Mouse (Mus musculus): ENCODE data around the gene Mdga2. TPM values are rescaled to one million over a fixed set of nuclear protein-coding genes. Genes with fewer than 3 reads are reported as not detected.

Gene Mdga2
- polyA plus RNA-seq, 1 experiment from 2014 or later = 31.5 TPM

GRCm38 (mm10) chr12:67178155-67178554 lies 44.2 kb downstream of the Mdga2 start:
- WGBS = 78% methylated on average over 1 of the region's 1 CpGs
- no peak overlapping the region for H3K4me2 ChIP-seq (replicated peaks)
- H3K27ac ChIP-seq = no peak overlapping the region
- H3K4me3 ChIP-seq (replicated peaks; ENCODE audit: low read length) = no peak overlapping the region
- H3K4me1 ChIP-seq (replicated peaks; ENCODE audit: control insufficient read depth, insufficient read depth, low read length) = no peaks in the 10 kb centered on the region
- H3K9me3 ChIP-seq (ENCODE audit: control insufficient read depth, low read length) = no peaks in the 10 kb centered on the region
- DNase-seq (ENCODE audit: low spot score) (no peak), ATAC-seq (ENCODE audit: low FRiP score) (no peak)
- H3K27me3 ChIP-seq (ENCODE audit: control insufficient read depth, insufficient read depth, low read length) = no peaks in the 10 kb centered on the region
- H3K9ac ChIP-seq = no peak overlapping the region
- H3K36me3 ChIP-seq (replicated peaks; ENCODE audit: control insufficient read depth, insufficient read depth) = no peaks in the 10 kb centered on the region

- ATAC-seq (ENCODE audit: low FRiP score) = no peak
- H3K9me3 ChIP-seq (ENCODE audit: control insufficient read depth, low read length) = no peaks in the 10 kb centered on the region
- WGBS = 92% methylated on average over 8 of the region's 8 CpGs
Measured at GRCm38 (mm10) chr12:67156569-67157237, 65.6 kb downstream of the Mdga2 start.

GRCm38 (mm10) chr12:67153077-67153476 lies 69.3 kb downstream of the Mdga2 start:
- no peak overlapping the region for H3K4me3 ChIP-seq (replicated peaks; ENCODE audit: low read length)
- DNase-seq (ENCODE audit: low spot score) (no peak), ATAC-seq (ENCODE audit: low FRiP score) (no peak)
- H3K27ac ChIP-seq = no peak overlapping the region
- H3K9ac ChIP-seq = no peak overlapping the region
- no peaks in the 10 kb centered on the region for H3K4me1 ChIP-seq (replicated peaks; ENCODE audit: control insufficient read depth, insufficient read depth, low read length)
- 63% methylated on average over 3 of the region's 3 CpGs for WGBS
- H3K9me3 ChIP-seq (ENCODE audit: control insufficient read depth, low read length) = no peaks in the 10 kb centered on the region
- H3K27me3 ChIP-seq (ENCODE audit: control insufficient read depth, insufficient read depth, low read length) = no peaks in the 10 kb centered on the region
- H3K4me2 ChIP-seq (replicated peaks) = no peak overlapping the region
- H3K36me3 ChIP-seq (replicated peaks; ENCODE audit: control insufficient read depth, insufficient read depth) = no peaks in the 10 kb centered on the region

More at GRCm38 (mm10) chr12:67156569-67157237, 65.6 kb downstream of the Mdga2 start:
- no peak overlapping the region for H3K4me2 ChIP-seq (replicated peaks)
- no peak overlapping the region for H3K9ac ChIP-seq
- H3K27me3 ChIP-seq (ENCODE audit: control insufficient read depth, insufficient read depth, low read length) = no peaks in the 10 kb centered on the region
- no peak overlapping the region for H3K4me3 ChIP-seq (replicated peaks; ENCODE audit: low read length)
- H3K36me3 ChIP-seq (replicated peaks; ENCODE audit: control insufficient read depth, insufficient read depth) = no peaks in the 10 kb centered on the region
- no peaks in the 10 kb centered on the region for H3K4me1 ChIP-seq (replicated peaks; ENCODE audit: control insufficient read depth, insufficient read depth, low read length)
- no peak for DNase-seq (ENCODE audit: low spot score)
- no peak overlapping the region for H3K27ac ChIP-seq

- Histone ChIP-seq H3K27me3 (ENCODE audit: control insufficient read depth, insufficient read depth, low read length) (no peaks in the 10 kb centered on the region), H3K27ac (no peak overlapping the region), H3K4me2 (replicated peaks) (no peak overlapping the region), H3K4me3 (replicated peaks; ENCODE audit: low read length) (no peak overlapping the region), H3K9ac (no peak overlapping the region), H3K9me3 (ENCODE audit: control insufficient read depth, low read length) (no peaks in the 10 kb centered on the region), H3K36me3 (replicated peaks; ENCODE audit: control insufficient read depth, insufficient read depth) (no peaks in the 10 kb centered on the region), H3K4me1 (replicated peaks; ENCODE audit: control insufficient read depth, insufficient read depth, low read length) (no peaks in the 10 kb centered on the region)
- no peak for ATAC-seq (ENCODE audit: low FRiP score)
- no peak for DNase-seq (ENCODE audit: low spot score)
- WGBS = 91% methylated on average over 3 of the region's 3 CpGs
Measured at GRCm38 (mm10) chr12:67141605-67142004, 80.7 kb downstream of the Mdga2 start.

- H3K9me3 ChIP-seq (ENCODE audit: control insufficient read depth, low read length) = no peaks in the 10 kb centered on the region
- WGBS = 92% methylated on average over 3 of the region's 3 CpGs
- DNase-seq (ENCODE audit: low spot score) (no peak), ATAC-seq (ENCODE audit: low FRiP score) (no peak)
- no peak overlapping the region for H3K4me2 ChIP-seq (replicated peaks)
- H3K27ac ChIP-seq = no peak overlapping the region
- no peak overlapping the region for H3K9ac ChIP-seq
- H3K4me3 ChIP-seq (replicated peaks; ENCODE audit: low read length) = no peak overlapping the region
- no peaks in the 10 kb centered on the region for H3K27me3 ChIP-seq (ENCODE audit: control insufficient read depth, insufficient read depth, low read length)
- H3K4me1 ChIP-seq (replicated peaks; ENCODE audit: control insufficient read depth, insufficient read depth, low read length) = no peaks in the 10 kb centered on the region
- no peaks in the 10 kb centered on the region for H3K36me3 ChIP-seq (replicated peaks; ENCODE audit: control insufficient read depth, insufficient read depth)
Measured at GRCm38 (mm10) chr12:67140131-67140530, 82.2 kb downstream of the Mdga2 start.

- Histone ChIP-seq H3K27ac (no peak overlapping the region), H3K4me1 (replicated peaks; ENCODE audit: control insufficient read depth, insufficient read depth, low read length) (no peaks in the 10 kb centered on the region), H3K9ac (no peak overlapping the region), H3K36me3 (replicated peaks; ENCODE audit: control insufficient read depth, insufficient read depth) (no peaks in the 10 kb centered on the region), H3K9me3 (ENCODE audit: control insufficient read depth, low read length) (no peaks in the 10 kb centered on the region), H3K4me2 (replicated peaks) (no peak overlapping the region), H3K27me3 (ENCODE audit: control insufficient read depth, insufficient read depth, low read length) (no peaks in the 10 kb centered on the region), H3K4me3 (replicated peaks; ENCODE audit: low read length) (no peak overlapping the region)
- WGBS = 75% methylated on average over 2 of the region's 2 CpGs
- ATAC-seq (ENCODE audit: low FRiP score) (no peak), DNase-seq (ENCODE audit: low spot score) (no peak)
Measured at GRCm38 (mm10) chr12:67127457-67127856, 94.9 kb downstream of the Mdga2 start.

GRCm38 (mm10) chr12:67123874-67124273 lies 98.5 kb downstream of the Mdga2 start:
- Histone ChIP-seq H3K27ac (no peak overlapping the region), H3K9ac (no peak overlapping the region), H3K36me3 (replicated peaks; ENCODE audit: control insufficient read depth, insufficient read depth) (no peaks in the 10 kb centered on the region), H3K9me3 (ENCODE audit: control insufficient read depth, low read length) (no peaks in the 10 kb centered on the region), H3K4me1 (replicated peaks; ENCODE audit: control insufficient read depth, insufficient read depth, low read length) (no peaks in the 10 kb centered on the region), H3K4me2 (replicated peaks) (no peak overlapping the region), H3K4me3 (replicated peaks; ENCODE audit: low read length) (no peak overlapping the region), H3K27me3 (ENCODE audit: control insufficient read depth, insufficient read depth, low read length) (no peaks in the 10 kb centered on the region)
- 60% methylated on average over 3 of the region's 3 CpGs for WGBS
- no peak for ATAC-seq (ENCODE audit: low FRiP score)
- DNase-seq (ENCODE audit: low spot score) = no peak

GRCm38 (mm10) chr12:67118652-67119515 lies 103.5 kb downstream of the Mdga2 start:
- no peaks in the 10 kb centered on the region for H3K27me3 ChIP-seq (ENCODE audit: control insufficient read depth, insufficient read depth, low read length)
- ATAC-seq (ENCODE audit: low FRiP score) (no peak), DNase-seq (ENCODE audit: low spot score) (no peak)
- H3K36me3 ChIP-seq (replicated peaks; ENCODE audit: control insufficient read depth, insufficient read depth) = no peaks in the 10 kb centered on the region
- H3K27ac ChIP-seq = no peak overlapping the region
- H3K4me1 ChIP-seq (replicated peaks; ENCODE audit: control insufficient read depth, insufficient read depth, low read length) = no peaks in the 10 kb centered on the region
- no peak overlapping the region for H3K9ac ChIP-seq
- no peak overlapping the region for H3K4me3 ChIP-seq (replicated peaks; ENCODE audit: low read length)
- WGBS = 82% methylated on average over 6 of the region's 6 CpGs
- H3K9me3 ChIP-seq (ENCODE audit: control insufficient read depth, low read length) = no peaks in the 10 kb centered on the region
- no peak overlapping the region for H3K4me2 ChIP-seq (replicated peaks)

GRCm38 (mm10) chr12:67104171-67104570 lies 118.2 kb downstream of the Mdga2 start:
- Histone ChIP-seq H3K9me3 (ENCODE audit: control insufficient read depth, low read length) (no peaks in the 10 kb centered on the region), H3K27ac (no peak overlapping the region), H3K4me2 (replicated peaks) (no peak overlapping the region), H3K4me1 (replicated peaks; ENCODE audit: control insufficient read depth, insufficient read depth, low read length) (no peaks in the 10 kb centered on the region), H3K9ac (no peak overlapping the region), H3K36me3 (replicated peaks; ENCODE audit: control insufficient read depth, insufficient read depth) (no peaks in the 10 kb centered on the region), H3K4me3 (replicated peaks; ENCODE audit: low read length) (no peak overlapping the region), H3K27me3 (ENCODE audit: control insufficient read depth, insufficient read depth, low read length) (no peaks in the 10 kb centered on the region)
- DNase-seq (ENCODE audit: low spot score) (no peak), ATAC-seq (ENCODE audit: low FRiP score) (no peak)
- WGBS = 83% methylated on average over 3 of the region's 3 CpGs
